Mouse (Mus musculus) naive thymus-derived CD4-positive, alpha-beta T cell, adult 2 months (primary cell): ENCODE data around the gene AC134908.4.

Experiments
- DNase-seq: peaks from one replicate; pipeline ENCODE4 v3.0.0-alpha.2; 2011; ENCODE audit warnings: low read depth

Gene AC134908.4

DNA sequence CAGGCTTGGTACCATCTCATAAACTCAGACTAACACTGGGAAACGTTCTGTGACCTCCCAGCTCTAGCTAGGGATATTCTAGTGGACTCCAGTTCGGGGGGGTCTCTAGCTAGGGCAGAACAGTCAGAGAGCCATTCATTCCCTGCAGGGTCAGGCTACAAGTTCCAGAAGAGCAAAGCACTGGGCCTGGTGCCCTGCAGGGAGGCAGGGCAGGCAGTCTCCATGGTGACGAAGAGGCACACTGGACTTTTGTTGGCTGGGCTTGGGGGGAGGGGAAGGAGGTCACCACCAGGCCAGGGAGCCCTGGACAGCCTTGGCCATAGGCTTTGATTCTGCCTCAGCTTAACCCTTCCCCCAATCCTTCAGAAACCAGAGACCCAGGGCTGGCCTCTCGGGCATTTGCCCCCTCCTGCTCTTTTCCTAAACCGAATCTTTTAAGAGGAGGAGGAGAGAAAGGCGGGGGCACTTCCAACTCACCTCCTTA lies at the start of gene AC134908.4:
Gene AC134908.4, minus strand, starts transcription at position 51 of the 484 bp plus-strand sequence.
- no peak for DNase-seq

GRCm38 (mm10) chr17:25844396-25844901 lies 49.0 kb upstream of the AC134908.4 start, which contains the start of gene Rhot2:
Rhot2 (minus strand) TSS chr17:25844851.
- peak; percentile 95 for DNase-seq

GRCm38 (mm10) chr17:25843636-25844395 lies 48.4 kb upstream of the AC134908.4 start:
- no peak for DNase-seq

DNA sequence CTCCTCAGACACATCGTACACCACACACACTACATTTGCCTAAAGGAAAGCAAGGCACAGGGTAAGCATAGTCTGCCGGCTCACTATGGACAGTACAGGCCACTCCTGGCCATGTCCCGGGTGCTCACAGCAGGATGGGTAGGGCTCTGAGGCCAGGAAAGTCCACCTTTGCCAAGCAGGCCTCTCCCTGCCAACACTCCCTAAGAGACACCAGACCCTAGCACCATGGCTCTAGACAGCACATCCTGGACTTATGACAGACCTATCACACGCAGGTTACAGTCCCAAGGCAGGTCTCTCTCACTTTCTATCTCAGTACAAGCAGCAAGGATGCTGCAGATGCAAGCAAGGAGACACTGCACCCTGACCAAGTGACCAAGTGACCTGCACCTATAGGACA lies 47.7 kb upstream of the AC134908.4 start:
- DNase-seq: no peak

DNA sequence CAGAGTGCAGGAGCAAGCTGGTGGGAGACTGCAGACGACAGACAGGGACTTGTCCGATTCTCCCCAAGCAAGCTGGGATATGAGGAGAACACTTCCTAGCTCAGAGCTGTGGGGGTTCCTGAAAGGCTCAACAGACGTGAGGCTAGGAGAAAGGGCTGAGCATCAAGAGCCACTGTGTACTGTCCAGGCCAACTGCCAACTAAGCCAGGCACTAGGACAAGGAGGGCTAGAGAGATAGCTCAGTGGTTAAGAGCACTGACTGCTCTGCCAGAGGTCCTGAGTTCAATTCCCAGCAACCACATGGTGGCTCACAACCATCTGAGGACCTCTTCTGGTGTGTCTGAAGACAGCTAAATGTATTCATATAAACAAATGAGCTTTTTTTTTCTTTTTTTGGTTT lies 47.0 kb upstream of the AC134908.4 start:
- peak; percentile 15 for DNase-seq

DNA sequence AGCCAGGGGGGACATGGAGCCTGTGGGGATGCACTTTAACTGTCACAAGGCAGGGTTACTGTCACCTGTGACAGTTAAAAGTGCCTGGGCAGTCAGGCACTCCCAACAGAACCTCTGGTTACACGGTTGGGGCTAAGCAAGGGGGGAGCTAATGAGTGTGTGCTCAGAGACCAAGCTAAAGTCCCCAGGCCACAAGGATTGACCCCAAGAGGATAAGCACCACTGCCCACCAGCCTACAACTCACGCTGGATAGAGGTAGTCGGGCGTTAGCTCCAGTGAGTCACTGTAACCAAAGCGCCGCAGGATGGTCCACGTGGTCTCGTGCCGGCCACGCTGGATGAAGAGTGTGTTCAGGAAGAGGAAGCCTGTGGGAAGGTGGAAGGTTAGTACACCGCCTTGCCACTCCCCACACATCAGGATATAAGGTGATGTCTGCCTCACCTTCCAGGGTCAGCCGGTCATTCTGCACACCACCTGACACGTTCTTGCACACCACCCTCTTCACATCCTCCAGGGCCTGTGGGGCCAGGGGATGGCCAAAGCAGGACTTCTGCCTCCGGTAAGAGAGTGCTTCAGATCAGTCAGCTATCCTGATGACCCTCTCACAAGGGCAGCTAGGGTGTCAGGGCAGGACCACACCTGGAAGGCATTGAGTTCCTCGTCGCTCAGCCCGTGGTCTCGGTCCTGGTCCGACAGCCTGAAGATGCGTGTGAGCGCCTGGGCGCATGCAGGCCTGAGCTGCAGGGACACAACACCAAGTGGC lies 45.8 kb upstream of the AC134908.4 start, which contains the start of gene Gm20683:
Gene Gm20683, minus strand, starts transcription at position 647 of the 764 bp plus-strand sequence.
- DNase-seq: peak; percentile 14

- no peak for DNase-seq
Observed at GRCm38 (mm10) chr17:25840519-25840918, 45.1 kb upstream of the AC134908.4 start.

DNA sequence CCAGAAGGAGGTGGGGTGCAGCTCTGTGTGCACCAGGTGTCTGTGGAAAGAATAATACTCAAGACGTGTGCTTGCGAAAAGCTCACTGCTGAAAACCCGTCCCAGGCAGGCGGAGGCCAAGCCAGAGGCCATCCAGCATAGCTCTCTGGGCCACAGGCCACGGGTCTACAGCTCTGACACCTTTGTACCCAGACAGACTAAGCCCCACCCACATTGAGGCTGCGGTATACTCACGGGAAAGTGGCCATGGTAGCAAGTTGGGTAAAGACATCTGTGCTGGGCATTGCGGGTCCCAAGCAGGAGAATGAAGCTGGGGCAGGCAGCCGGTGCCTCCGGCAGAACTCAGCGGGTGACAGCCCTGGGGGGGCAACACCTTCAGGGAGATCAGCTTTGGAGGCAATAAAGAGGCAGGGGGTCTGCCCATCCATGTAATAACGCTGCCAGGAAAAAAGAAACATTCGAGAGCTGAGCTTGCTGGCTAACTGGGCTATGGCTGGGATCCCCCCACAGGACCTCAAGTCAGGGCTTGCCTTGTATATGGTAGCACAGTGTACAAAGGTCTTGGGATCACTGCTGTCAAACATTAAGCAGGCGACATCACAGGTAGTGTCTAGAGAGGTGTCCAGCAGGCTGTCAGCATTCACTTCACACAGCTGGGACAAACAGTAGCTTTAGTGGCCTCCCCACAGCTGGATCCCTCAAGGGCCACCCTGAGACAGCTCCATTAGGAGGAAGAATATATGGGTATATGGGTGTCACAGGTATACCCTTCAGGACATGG lies 44.2 kb upstream of the AC134908.4 start:
- DNase-seq: no peak

GRCm38 (mm10) chr17:25838904-25839303 lies 43.4 kb upstream of the AC134908.4 start:
- no peak for DNase-seq

DNA sequence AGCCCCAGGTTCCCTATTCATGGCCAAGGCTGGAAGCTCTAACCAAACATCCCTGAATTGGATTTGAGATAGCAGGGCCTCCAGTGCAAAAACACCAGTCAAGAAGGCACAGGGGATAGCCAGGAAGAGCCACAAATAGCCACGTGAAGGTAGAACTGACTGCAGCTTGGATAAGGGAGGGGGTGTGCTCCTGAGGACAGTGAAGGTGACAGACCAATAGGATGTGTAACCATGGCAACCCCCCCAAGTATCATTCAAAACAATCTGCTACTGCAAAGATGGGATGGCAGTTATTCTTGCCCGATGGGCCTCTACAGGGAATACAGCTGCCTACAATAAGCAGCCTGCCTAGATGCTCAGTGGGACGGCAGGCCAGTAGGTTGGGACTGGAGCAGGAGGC lies 42.1 kb upstream of the AC134908.4 start:
- DNase-seq: peak; percentile 32

GRCm38 (mm10) chr17:25837076-25837410 lies 41.6 kb upstream of the AC134908.4 start, which contains the start of gene Rhbdl1:
Rhbdl1 (minus strand) TSS chr17:25837295.
- DNase-seq: peak; percentile 57

- no peak for DNase-seq
Observed at GRCm38 (mm10) chr17:25836397-25837075, 41.1 kb upstream of the AC134908.4 start.

GRCm38 (mm10) chr17:25835816-25836215 lies 40.4 kb upstream of the AC134908.4 start:
- DNase-seq: no peak

DNA sequence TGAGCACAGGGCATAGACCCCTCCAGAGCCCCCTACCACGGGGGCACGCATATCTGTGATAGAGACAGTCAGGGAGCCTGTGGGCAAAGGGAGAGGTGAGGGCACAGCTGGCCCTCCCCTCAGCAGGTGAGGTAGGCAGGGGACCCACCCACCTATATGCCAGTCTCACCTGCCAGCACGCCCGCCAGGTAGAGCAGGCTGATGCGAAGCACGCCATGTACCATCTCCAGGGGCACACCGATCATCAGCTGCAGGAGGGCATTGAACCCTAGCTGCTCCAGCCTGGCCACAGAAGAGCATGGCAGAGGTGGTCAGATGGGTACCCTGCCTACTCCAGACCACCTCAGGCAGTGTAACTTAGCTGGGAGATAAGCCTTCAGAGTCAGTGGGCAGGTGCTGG lies 39.8 kb upstream of the AC134908.4 start:
- DNase-seq: no peak

GRCm38 (mm10) chr17:25834595-25835222 lies 39.2 kb upstream of the AC134908.4 start:
- DNase-seq: no peak

GRCm38 (mm10) chr17:25833961-25834594 lies 38.6 kb upstream of the AC134908.4 start:
- peak; percentile 28 for DNase-seq

- no peak for DNase-seq
Observed at GRCm38 (mm10) chr17:25833291-25833663, 37.8 kb upstream of the AC134908.4 start, which contains the start of gene Stub1. Stub1 (minus strand) TSS chr17:25833404.

- DNase-seq: peak; percentile 98
Observed at GRCm38 (mm10) chr17:25832436-25833290, 37.2 kb upstream of the AC134908.4 start.
